21 mouse cellular contexts compared by ENCODE assay signal in genomic region chr7:114101412-114101811, GRCm38 (mm10).
"Had no signal": no experiment of that assay in that cellular context is flagged by ENCODE, and none has a peak within 500 bp of the region (broad histone marks: within the 10 kb centered on the region; RNA-seq: fewer than 3 reads in every experiment).

No protein-coding gene starts in this region.

- DNase-seq: kidney, adult 9 months; kidney, postnatal 36 days; left cerebral cortex, postnatal 4 days; liver, postnatal 0 days; lung, embryonic 14.5 days; retina, postnatal 1 day; right cerebral cortex, postnatal 25 days; spleen, adult 18-20 months; thymus, postnatal 25 days had no signal

- H3K27ac ChIP-seq: kidney, postnatal 0 days; left cerebral cortex, adult 2 months; limb, embryonic 12.5 days; limb, embryonic 15.5 days; liver, embryonic 14.5 days; macrophage; midbrain, embryonic 12.5 days; midbrain, embryonic 15.5 days; neural tube, embryonic 13.5 days; stomach, embryonic 15.5 days had no signal

- H3K4me2 ChIP-seq: limb, embryonic 12.5 days; limb, embryonic 15.5 days; liver, embryonic 11.5 days; lung, embryonic 14.5 days; midbrain, embryonic 12.5 days; midbrain, embryonic 15.5 days; neural tube, embryonic 13.5 days; stomach, embryonic 15.5 days had no signal

- ATAC-seq: liver, postnatal 0 days; lung, postnatal 0 days; midbrain, embryonic 15.5 days had no signal

- H3K27me3 ChIP-seq: limb, embryonic 12.5 days; limb, embryonic 15.5 days; midbrain, embryonic 12.5 days; midbrain, embryonic 15.5 days; neural tube, embryonic 13.5 days; stomach, embryonic 15.5 days had no signal

- H3K9ac ChIP-seq: limb, embryonic 12.5 days; limb, embryonic 15.5 days; liver, embryonic 14.5 days; liver, postnatal 0 days; lung, embryonic 14.5 days; midbrain, embryonic 12.5 days; midbrain, embryonic 15.5 days; neural tube, embryonic 13.5 days; stomach, embryonic 15.5 days had no signal

- H3K4me3 ChIP-seq: left cerebral cortex, adult 2 months; limb, embryonic 12.5 days; limb, embryonic 15.5 days; midbrain, embryonic 12.5 days; midbrain, embryonic 15.5 days; neural tube, embryonic 13.5 days; stomach, embryonic 15.5 days had no signal

- H3K4me1 ChIP-seq: limb, embryonic 12.5 days; limb, embryonic 15.5 days; midbrain, embryonic 15.5 days had no signal

- H3K9me3 ChIP-seq: limb, embryonic 12.5 days; limb, embryonic 15.5 days; midbrain, embryonic 12.5 days; midbrain, embryonic 15.5 days; neural tube, embryonic 13.5 days; stomach, embryonic 15.5 days had no signal

- H3K36me3 ChIP-seq: limb, embryonic 12.5 days; limb, embryonic 15.5 days; midbrain, embryonic 12.5 days; midbrain, embryonic 15.5 days; neural tube, embryonic 13.5 days; stomach, embryonic 15.5 days had no signal
